Mouse (Mus musculus): ENCODE data around the gene Tmem95.

GRCm38 (mm10) chr11:69833554-69833953 is 44.3 kb downstream of the Tmem95 start:
- no peak for TF ChIP-seq CTCF (IDR thresholded peaks at IDR 0.05)
- no peak for TF ChIP-seq POLR2A (IDR thresholded peaks at IDR 0.05; ENCODE audit: insufficient read depth, low read depth, low read length)
